Mouse (Mus musculus): ENCODE measurements around the gene Fam207a. TPM values are rescaled to one million over a fixed set of nuclear protein-coding genes. Genes with fewer than 3 reads are reported as not detected.
A peak's percentile ranks its signal among the peaks of the same experiment; 100 is the strongest.

Gene Fam207a
- 48.0 and 52.8 TPM in 2 replicates for polyA plus RNA-seq (2015; fragmentation: Nextera tagmentation; extraction: Ambion mirVana)

GRCm38 (mm10) chr10:77515385-77516348 lies at the start of gene Fam207a:
Gene Fam207a, minus strand, starts transcription at chr10:77515785.
- peak within 1 kb of the TSS; percentile 92 for H3K4me3 ChIP-seq
- ATAC-seq (replicated peaks), result peak; percentile 95
- H3K27ac ChIP-seq, result peak within 1 kb of the TSS; percentile 81
- H3K9me3 ChIP-seq, result no peaks in the 10 kb centered on the region
- peak within 1 kb of the TSS; percentile 79 for H3K4me2 ChIP-seq
- H3K36me3 ChIP-seq (replicated peaks), result peaks cover 3% of the 10 kb centered on the region; the same call in 1 of the 2 replicates
- peak within 1 kb of the TSS; percentile 87 for H3K9ac ChIP-seq
- under 1% methylated on average over 75 of the region's 75 CpGs for WGBS
- no peaks in the 10 kb centered on the region for H3K27me3 ChIP-seq (replicated peaks)
- peaks cover 25% of the 10 kb centered on the region for H3K4me1 ChIP-seq

GRCm38 (mm10) chr10:77565005-77565404 lies 49.4 kb upstream of the Fam207a start:
- no peak overlapping the region for H3K4me2 ChIP-seq
- ATAC-seq (replicated peaks), result no peak
- no peaks in the 10 kb centered on the region for H3K27me3 ChIP-seq (replicated peaks)
- no peaks in the 10 kb centered on the region for H3K4me1 ChIP-seq
- no peak overlapping the region for H3K9ac ChIP-seq
- H3K9me3 ChIP-seq, result no peaks in the 10 kb centered on the region
- no peak overlapping the region for H3K4me3 ChIP-seq
- H3K27ac ChIP-seq, result no peak overlapping the region
- WGBS, result 87% methylated on average over 8 of the region's 8 CpGs
- no peaks in the 10 kb centered on the region for H3K36me3 ChIP-seq (replicated peaks)

GRCm38 (mm10) chr10:77561508-77561907 lies 45.9 kb upstream of the Fam207a start:
- Histone ChIP-seq H3K36me3 (replicated peaks) (no peaks in the 10 kb centered on the region), H3K4me3 (no peak overlapping the region), H3K27ac (no peak overlapping the region), H3K27me3 (replicated peaks) (no peaks in the 10 kb centered on the region), H3K9me3 (no peaks in the 10 kb centered on the region), H3K9ac (no peak overlapping the region), H3K4me2 (no peak overlapping the region), H3K4me1 (no peaks in the 10 kb centered on the region)
- no peak for ATAC-seq (replicated peaks)
- WGBS, result 74% methylated on average over 2 of the region's 2 CpGs

- no peaks in the 10 kb centered on the region for H3K27me3 ChIP-seq (replicated peaks)
- H3K27ac ChIP-seq, result no peak overlapping the region
- no peak overlapping the region for H3K9ac ChIP-seq
- 90% methylated on average over 9 of the region's 9 CpGs for WGBS
- no peaks in the 10 kb centered on the region for H3K9me3 ChIP-seq
- no peaks in the 10 kb centered on the region for H3K4me1 ChIP-seq
- no peaks in the 10 kb centered on the region for H3K36me3 ChIP-seq (replicated peaks)
- H3K4me3 ChIP-seq, result no peak overlapping the region
- H3K4me2 ChIP-seq, result no peak overlapping the region
- ATAC-seq (replicated peaks), result no peak
Observed at GRCm38 (mm10) chr10:77560830-77561229, 45.2 kb upstream of the Fam207a start.

GRCm38 (mm10) chr10:77560090-77560489 lies 44.5 kb upstream of the Fam207a start:
- H3K4me1 ChIP-seq, result no peaks in the 10 kb centered on the region
- ATAC-seq (replicated peaks), result no peak
- H3K9ac ChIP-seq, result no peak overlapping the region
- WGBS, result 89% methylated on average over 11 of the region's 11 CpGs
- no peaks in the 10 kb centered on the region for H3K36me3 ChIP-seq (replicated peaks)
- no peak overlapping the region for H3K4me2 ChIP-seq
- no peaks in the 10 kb centered on the region for H3K27me3 ChIP-seq (replicated peaks)
- H3K4me3 ChIP-seq, result no peak overlapping the region
- H3K9me3 ChIP-seq, result no peaks in the 10 kb centered on the region
- H3K27ac ChIP-seq, result no peak overlapping the region

- no peak overlapping the region for H3K4me3 ChIP-seq
- H3K27me3 ChIP-seq (replicated peaks), result no peaks in the 10 kb centered on the region
- no peaks in the 10 kb centered on the region for H3K36me3 ChIP-seq (replicated peaks)
- no peak overlapping the region for H3K4me2 ChIP-seq
- no peaks in the 10 kb centered on the region for H3K4me1 ChIP-seq
- no peak overlapping the region for H3K27ac ChIP-seq
- no peak for ATAC-seq (replicated peaks)
- H3K9ac ChIP-seq, result no peak overlapping the region
- WGBS, result 92% methylated on average over 4 of the region's 4 CpGs
- H3K9me3 ChIP-seq, result no peaks in the 10 kb centered on the region
Observed at GRCm38 (mm10) chr10:77557641-77558040, 42.1 kb upstream of the Fam207a start.

- H3K27me3 ChIP-seq (replicated peaks), result no peaks in the 10 kb centered on the region
- H3K36me3 ChIP-seq (replicated peaks), result no peaks in the 10 kb centered on the region
- WGBS, result 92% methylated on average over 7 of the region's 7 CpGs
- ATAC-seq (replicated peaks), result no peak
- H3K4me2 ChIP-seq, result no peak overlapping the region
- H3K4me1 ChIP-seq, result no peaks in the 10 kb centered on the region
- no peak overlapping the region for H3K4me3 ChIP-seq
- H3K9ac ChIP-seq, result no peak overlapping the region
- H3K27ac ChIP-seq, result no peak overlapping the region
- no peaks in the 10 kb centered on the region for H3K9me3 ChIP-seq
Observed at GRCm38 (mm10) chr10:77556631-77557030, 41.0 kb upstream of the Fam207a start.

- ATAC-seq (replicated peaks), result no peak
- H3K9me3 ChIP-seq, result no peaks in the 10 kb centered on the region
- H3K4me2 ChIP-seq, result no peak overlapping the region
- H3K4me1 ChIP-seq, result no peaks in the 10 kb centered on the region
- H3K4me3 ChIP-seq, result no peak overlapping the region
- H3K27ac ChIP-seq, result no peak overlapping the region
- 89% methylated on average over 4 of the region's 4 CpGs for WGBS
- no peak overlapping the region for H3K9ac ChIP-seq
- H3K27me3 ChIP-seq (replicated peaks), result no peaks in the 10 kb centered on the region
- H3K36me3 ChIP-seq (replicated peaks), result no peaks in the 10 kb centered on the region
Observed at GRCm38 (mm10) chr10:77554918-77555317, 39.3 kb upstream of the Fam207a start.

- no peaks in the 10 kb centered on the region for H3K36me3 ChIP-seq (replicated peaks)
- H3K4me3 ChIP-seq, result no peak overlapping the region
- no peaks in the 10 kb centered on the region for H3K9me3 ChIP-seq
- no peak overlapping the region for H3K4me2 ChIP-seq
- no peak overlapping the region for H3K9ac ChIP-seq
- no peak overlapping the region for H3K27ac ChIP-seq
- ATAC-seq (replicated peaks), result no peak
- no peaks in the 10 kb centered on the region for H3K4me1 ChIP-seq
- no peaks in the 10 kb centered on the region for H3K27me3 ChIP-seq (replicated peaks)
- WGBS, result 80% methylated on average over 4 of the region's 4 CpGs
Observed at GRCm38 (mm10) chr10:77553285-77553684, 37.7 kb upstream of the Fam207a start.

- WGBS, result 84% methylated on average over 5 of the region's 5 CpGs
- ATAC-seq (replicated peaks), result no peak
- Histone ChIP-seq H3K4me2 (no peak overlapping the region), H3K4me1 (no peaks in the 10 kb centered on the region), H3K9ac (no peak overlapping the region), H3K36me3 (replicated peaks) (no peaks in the 10 kb centered on the region), H3K4me3 (no peak overlapping the region), H3K27ac (no peak overlapping the region), H3K27me3 (replicated peaks) (no peaks in the 10 kb centered on the region), H3K9me3 (no peaks in the 10 kb centered on the region)
Observed at GRCm38 (mm10) chr10:77552162-77552561, 36.6 kb upstream of the Fam207a start.

GRCm38 (mm10) chr10:77550874-77551273 lies 35.3 kb upstream of the Fam207a start:
- Histone ChIP-seq H3K4me1 (no peaks in the 10 kb centered on the region), H3K27ac (no peak overlapping the region), H3K4me3 (no peak overlapping the region), H3K9me3 (no peaks in the 10 kb centered on the region), H3K4me2 (no peak overlapping the region), H3K9ac (no peak overlapping the region), H3K36me3 (replicated peaks) (no peaks in the 10 kb centered on the region), H3K27me3 (replicated peaks) (no peaks in the 10 kb centered on the region)
- no peak for ATAC-seq (replicated peaks)
- 63% methylated on average over 11 of the region's 11 CpGs for WGBS

GRCm38 (mm10) chr10:77548576-77548975 lies 33.0 kb upstream of the Fam207a start:
- Histone ChIP-seq H3K4me3 (no peak overlapping the region), H3K4me2 (no peak overlapping the region), H3K9ac (no peak overlapping the region), H3K4me1 (no peaks in the 10 kb centered on the region), H3K27me3 (replicated peaks) (no peaks in the 10 kb centered on the region), H3K36me3 (replicated peaks) (no peaks in the 10 kb centered on the region), H3K9me3 (no peaks in the 10 kb centered on the region), H3K27ac (no peak overlapping the region)
- 91% methylated on average over 10 of the region's 10 CpGs for WGBS
- no peak for ATAC-seq (replicated peaks)

- no peaks in the 10 kb centered on the region for H3K27me3 ChIP-seq (replicated peaks)
- H3K9me3 ChIP-seq, result no peaks in the 10 kb centered on the region
- no peak for ATAC-seq (replicated peaks)
- no peak overlapping the region for H3K27ac ChIP-seq
- no peaks in the 10 kb centered on the region for H3K4me1 ChIP-seq
- no peaks in the 10 kb centered on the region for H3K36me3 ChIP-seq (replicated peaks)
- no peak overlapping the region for H3K4me2 ChIP-seq
- H3K9ac ChIP-seq, result no peak overlapping the region
- no peak overlapping the region for H3K4me3 ChIP-seq
- 85% methylated on average over 5 of the region's 5 CpGs for WGBS
Observed at GRCm38 (mm10) chr10:77544916-77545315, 29.3 kb upstream of the Fam207a start.
